Mouse (Mus musculus) layer of hippocampus, postnatal 14 days (tissue): ENCODE results near the gene Pcnx2. TPM values are rescaled to one million over a fixed set of nuclear protein-coding genes. Genes with fewer than 3 reads are reported as not detected.
A peak's percentile ranks its signal among the peaks of the same experiment; 100 is the strongest.

Experiments
- DNase-seq, 2 experiments: peaks; one replicate each; pipeline ENCODE4 v3.0.0; 2021 to 2022; ENCODE audit warnings: low spot score in 2 of 2, mixed read lengths in 1 of 2
- total RNA-seq, 2 experiments: library from RNA; stranded (reverse); gene quantifications; 2 replicates each; pipeline ENCODE4 v1.2.3; 2021

Gene Pcnx2
- total RNA-seq, 2 experiments from 2014 or later = 56.1 to 65.9 TPM

DNA sequence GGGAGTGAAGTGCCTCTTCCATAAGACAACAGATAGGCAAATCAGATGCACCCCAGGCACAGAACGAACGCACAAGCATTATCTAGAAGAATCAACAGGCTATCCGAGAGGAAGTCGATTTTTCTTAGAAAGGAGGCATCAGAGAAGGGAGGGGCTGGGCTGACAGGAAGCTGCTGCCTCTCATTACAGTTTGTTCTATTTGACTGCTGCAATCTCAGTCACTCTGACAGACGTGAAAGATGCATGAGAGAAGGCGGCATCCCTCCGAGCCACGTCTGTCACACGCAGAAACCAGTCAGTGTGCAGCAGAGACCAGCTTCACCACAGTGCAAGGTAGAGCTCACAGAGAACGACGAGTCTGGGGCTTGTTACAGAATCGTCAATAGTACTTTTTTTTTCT is 74.4 kb downstream of the Pcnx2 start:
- peak; percentile 40 to 68 for DNase-seq

DNA sequence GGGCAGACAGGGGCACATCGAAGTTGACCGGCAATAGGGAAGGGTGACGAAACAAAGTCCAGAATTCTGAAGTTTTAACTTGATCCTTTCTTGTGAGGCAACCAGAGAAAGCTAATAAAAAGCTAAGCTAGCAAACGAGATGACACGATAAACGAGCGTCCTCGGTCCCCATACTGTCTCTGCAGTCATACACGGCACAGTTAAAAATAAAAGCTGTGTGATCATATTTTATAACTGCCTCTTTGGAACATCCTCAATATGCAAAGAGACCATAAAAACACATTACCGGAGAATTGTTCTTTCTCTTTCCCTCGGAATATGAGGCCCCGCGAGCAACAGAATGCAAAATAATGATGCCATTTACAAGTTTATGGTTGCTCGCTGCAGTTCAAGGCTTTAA is 76.1 kb downstream of the Pcnx2 start:
- no peak for DNase-seq

DNA sequence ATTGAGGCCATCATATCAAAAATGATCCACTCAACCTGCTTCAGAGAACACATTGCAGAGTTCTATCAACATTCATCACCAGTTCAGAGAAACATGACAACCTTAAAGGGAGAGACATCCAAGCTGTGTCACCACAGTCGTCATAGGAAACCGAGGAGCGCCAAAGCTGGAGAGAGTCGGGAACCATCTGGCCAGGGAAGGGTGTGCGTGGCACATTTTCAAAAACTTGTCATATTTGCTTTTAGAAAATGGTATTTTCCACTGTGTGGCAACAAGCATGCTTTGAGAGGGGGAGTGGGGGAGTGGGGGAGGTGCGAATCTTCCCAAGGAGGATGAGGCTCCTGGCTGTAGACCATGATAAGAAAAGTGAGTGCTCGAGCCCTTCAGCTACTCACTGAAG is 78.3 kb downstream of the Pcnx2 start:
- peak; percentile 57 to 84 for DNase-seq

DNA sequence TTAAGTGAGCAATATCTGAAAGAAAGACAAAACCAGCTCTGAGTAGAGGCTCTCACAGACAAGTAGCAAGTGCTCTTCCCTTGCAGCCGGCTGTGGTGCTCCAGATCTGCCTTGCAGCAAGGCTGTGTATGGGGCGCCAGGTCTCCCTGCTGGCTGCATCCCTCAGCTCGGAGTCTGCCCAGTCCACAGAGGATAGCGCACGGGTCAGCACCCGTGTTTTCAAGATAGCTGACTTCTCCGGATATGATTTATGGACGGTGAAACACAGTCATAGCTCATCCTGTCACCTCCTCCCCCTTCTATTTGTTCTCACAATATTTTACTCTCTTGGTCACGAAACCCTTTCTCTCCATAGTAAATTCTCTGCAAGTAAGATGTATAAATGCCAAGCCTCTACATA is 79.3 kb downstream of the Pcnx2 start:
- DNase-seq = no peak

DNA sequence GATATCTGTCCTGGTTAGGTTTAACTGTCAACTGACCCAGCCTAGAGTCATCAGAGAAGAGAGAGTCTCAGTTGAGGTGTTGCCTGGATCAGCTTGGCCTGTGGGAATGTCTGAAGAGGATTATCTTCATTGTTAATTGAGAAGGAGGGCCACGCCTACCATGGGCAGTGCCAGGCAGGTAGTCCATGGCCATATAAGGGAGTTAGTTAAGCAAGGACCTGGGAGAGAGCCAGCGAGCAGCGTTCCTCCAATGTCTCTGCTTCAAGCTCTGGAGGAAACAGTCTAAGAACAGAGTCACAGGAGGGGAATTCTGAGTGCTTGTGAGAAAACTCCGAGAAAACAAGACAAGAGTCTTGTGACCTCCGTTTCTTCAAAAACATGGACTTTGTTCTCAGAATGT is 81.4 kb downstream of the Pcnx2 start:
- DNase-seq = no peak

DNA sequence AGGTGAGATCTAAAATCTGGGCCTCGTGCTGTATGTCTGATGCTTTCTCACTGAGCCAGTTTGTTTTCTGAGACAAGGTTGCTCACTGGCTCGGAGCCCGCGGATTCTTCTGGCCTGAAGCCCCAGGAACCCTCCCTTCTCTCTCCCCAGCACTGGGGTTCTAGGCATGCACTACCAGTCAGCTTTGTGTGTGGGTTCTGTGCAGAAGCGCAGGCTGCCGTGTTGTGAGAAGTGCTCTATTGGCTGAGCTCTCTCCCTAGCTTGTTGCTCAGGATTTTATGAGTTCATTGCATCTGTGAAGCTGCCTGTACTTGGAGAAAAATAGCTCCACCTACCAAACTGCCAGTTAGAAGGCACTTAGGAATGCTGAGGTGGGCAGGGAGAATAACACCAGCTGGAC is 89.3 kb downstream of the Pcnx2 start:
- DNase-seq = peak; percentile 39 to 72

DNA sequence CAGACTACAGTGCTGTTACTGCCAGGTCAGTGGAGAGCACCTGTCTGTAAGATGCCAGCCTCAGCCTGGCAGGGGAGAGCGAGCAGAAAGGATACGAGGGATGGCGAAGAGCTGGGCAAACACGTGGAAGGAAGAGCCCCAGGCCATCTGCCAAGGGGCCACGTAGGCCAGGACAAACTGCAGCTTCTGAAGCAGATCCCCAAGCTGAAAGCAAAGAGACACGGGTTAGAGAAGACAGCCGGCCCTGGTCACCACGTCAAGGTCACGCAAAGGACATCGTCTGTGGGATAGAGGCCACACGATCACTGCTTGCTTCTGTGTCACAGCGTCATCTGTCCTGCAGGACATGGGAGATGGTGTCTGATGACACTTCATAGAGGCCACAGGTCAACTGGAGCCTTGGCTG is 90.2 kb downstream of the Pcnx2 start:
- no peak for DNase-seq

DNA sequence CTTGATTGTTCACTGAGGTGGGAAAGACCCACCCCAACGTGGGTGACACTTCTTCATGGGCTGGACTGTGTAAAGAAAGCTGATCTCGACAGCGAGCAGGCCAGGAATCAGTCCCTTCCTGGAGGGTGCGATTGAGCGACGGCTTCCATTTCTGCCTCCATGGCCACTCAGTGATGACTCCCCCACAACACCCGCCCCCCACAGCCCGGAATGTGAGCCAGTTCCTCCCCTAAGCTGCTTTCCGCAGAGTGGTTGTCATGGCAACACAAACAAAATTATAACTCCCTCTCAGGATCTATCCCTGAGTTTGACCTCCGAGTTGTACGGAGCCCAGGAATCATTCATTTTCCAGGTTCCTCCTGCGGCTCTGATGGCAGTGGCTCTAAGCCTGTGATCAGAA is 91.7 kb downstream of the Pcnx2 start:
- DNase-seq = no peak

DNA sequence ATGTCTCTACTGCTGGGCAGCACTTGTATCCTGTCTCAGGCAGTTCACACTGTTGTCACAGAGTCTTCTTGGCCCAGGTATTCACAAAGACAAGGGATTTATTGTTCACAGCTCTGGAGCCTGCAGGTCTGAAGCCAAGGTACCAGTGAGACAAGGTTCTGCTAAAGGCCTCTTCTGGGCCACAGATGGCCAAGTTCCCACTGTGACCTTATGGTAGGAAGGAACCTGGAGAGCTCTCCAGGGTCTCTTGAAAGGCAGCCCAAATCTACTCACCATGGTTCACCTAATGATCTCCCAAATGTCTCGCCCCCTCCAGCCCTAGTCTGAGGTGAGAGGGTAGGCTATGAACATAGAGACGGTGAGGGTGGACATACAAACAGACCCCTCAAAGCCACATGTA is 101.1 kb downstream of the Pcnx2 start:
- DNase-seq = no peak

DNA sequence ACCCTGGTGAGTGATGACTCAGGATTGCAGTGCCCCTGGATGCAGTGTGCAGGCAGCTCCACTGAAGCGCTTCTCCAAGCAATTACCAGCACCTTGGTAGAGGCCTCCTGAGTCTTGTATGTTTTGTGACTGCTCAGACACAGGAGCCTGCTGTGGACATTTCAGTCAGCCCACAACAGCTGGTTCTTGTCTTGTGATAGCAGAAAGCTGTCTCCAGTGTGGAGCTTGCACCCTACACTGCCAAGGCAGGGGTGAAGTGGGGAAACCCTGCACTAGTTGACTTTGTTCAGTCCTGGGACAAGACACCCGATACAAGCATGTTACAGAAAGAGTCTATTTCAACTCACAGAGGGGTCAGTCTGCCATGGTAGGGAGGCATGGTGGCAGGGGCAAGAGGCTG is 102.8 kb downstream of the Pcnx2 start:
- no peak for DNase-seq

DNA sequence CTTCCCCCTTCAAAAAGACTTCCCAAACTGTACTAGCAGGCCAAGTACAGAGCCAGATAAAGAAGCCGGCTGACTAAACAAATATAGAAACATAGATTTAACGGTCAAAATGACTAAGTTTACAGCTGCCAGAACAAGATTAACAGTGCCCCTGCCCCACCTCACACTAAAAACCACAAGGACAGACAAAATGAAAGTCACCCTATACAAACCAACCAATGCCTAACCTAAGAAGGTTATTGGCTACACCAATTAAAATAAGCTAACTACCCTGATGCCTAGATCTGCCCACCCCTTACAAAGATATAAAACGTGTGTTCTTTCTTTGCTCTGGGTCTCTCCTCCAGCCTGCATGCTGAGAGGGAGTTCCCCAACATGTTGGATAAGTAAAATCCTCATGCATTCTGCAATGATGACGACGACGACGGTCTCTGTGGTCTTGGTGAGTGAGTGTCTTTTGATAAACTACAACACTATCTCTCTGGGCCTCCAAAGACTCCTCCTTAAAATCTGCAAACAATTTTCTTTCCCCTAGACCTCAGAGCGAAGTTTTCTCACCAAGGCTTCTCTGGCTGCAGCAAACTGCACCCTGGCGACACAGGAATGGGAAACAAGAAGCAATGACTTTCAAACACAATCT is 105.2 kb downstream of the Pcnx2 start:
- no peak for DNase-seq

DNA sequence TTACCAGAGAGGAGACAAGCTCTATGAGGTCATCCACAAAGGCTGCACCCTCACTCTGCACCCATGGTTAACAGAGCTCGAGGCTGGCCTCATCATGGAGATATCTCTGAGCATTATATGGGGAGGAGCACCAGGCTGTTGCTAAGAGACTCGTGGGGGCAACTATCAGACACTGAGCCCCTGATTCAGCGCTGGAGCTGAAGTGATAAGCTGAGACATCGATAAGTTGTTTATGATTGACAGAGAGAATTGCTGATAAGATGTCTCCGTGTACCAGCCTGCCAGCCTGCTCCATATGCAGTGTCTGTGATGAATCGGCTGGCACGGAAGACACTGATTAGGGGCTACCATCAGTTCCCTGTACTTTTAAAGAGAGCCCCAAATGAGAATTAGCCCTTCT is 111.2 kb downstream of the Pcnx2 start:
- DNase-seq = no peak

DNA sequence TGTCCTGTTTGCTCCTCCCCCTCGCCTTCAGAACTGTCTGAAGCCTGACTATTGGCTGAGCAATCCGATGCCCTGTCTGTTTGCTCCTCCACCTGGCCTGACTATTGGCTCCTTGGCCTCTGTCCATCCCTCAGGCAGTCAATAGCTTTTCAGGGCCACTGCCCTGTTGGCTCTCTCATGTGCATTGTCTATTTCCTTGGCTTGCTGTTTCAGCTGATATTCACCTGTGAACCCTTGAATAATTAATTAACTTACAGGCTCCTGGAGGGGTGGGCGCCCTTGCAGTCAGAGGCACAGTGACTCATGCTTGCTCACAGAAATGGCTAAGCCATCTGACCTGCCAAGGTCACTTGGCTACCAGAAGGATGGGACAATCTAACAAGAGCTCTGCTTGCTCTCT is 116.0 kb downstream of the Pcnx2 start:
- no peak for DNase-seq

DNA sequence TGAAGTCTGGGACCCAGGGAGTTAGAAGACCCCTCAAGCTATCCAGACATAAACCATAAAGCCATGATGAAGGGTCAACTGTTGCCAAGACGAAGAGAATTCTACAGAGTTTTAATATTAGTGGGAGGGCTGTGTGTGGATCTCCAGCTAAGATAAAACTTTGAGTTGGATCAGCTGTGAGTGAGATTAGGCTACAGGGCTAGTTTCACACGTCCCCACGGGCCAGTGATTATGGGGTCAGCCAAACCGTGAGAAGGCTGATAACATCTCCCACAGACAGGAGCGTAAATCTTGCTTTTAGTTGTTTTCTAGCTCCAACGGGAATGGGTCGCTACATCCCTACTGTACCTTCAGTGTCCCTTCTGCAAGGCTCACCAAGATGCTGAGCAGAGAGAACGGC is 118.5 kb downstream of the Pcnx2 start:
- DNase-seq = no peak

DNA sequence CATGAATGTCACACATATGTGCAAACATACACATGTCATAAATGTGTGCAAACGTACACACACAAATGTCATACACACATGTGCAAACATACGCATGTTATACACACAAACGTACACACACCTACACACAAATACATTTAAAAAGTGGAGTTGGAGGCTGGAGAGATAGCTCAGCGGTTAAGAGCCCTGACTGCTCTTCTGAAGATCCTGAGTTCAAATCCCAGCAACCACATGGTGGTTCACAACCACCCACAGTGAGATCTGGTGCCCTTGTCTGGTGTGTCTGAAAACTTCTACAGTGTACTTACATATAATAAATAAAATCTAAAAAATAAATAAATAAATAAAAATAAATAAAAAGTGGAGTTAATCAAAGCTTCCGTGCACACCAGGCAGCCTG is 119.2 kb downstream of the Pcnx2 start:
- DNase-seq = no peak

DNA sequence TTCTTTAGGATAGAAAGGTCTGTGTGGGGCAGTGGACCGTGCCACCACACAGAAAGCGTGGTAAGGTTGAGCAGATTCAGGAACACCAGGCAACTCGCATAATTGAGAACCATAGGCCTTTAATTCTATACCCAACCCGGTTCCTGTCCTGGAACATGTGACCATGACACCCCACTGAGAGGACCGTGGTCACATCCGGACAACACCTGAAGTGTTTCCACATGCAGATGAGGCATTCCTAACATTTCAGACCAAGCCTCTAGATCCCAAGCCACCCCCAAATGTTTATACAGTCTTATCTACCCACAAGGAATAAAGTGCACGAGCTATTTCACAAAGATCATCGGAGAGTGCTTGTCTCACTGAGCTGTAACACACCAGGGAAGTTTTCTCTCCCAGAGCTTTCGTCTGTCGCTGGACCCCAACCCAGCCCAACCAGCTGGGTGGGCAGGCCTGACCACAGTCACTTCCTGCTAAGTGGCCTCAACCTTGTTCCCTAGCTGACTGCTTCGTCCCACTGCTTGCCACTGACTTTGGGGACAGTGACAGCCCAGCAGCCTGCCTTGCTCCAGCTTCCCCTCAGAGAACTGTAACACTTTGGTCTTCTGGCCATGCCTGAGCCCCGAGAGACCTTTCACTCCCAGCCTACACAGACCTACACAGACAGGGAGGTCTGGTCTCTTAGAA is 120.5 kb downstream of the Pcnx2 start:
- no peak for DNase-seq

DNA sequence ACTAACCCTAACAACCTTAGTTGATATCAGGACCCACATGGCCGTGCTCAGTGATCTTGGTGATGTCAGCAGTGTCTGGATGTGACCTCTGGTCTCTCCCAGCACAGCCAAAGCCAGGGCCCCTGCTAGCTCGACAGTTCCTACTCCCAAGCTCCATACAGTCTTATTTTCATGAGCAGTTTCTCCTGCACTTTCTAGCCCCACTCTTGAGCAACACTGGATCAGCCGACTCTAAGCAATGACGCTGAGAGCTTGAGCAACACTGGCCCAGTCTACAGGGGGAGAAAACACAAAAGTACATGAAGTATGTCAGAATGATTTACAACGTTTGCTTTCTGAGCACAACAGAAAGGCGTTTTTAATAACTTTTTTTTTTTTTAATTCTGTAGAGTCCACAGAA is 121.3 kb downstream of the Pcnx2 start:
- DNase-seq = no peak

DNA sequence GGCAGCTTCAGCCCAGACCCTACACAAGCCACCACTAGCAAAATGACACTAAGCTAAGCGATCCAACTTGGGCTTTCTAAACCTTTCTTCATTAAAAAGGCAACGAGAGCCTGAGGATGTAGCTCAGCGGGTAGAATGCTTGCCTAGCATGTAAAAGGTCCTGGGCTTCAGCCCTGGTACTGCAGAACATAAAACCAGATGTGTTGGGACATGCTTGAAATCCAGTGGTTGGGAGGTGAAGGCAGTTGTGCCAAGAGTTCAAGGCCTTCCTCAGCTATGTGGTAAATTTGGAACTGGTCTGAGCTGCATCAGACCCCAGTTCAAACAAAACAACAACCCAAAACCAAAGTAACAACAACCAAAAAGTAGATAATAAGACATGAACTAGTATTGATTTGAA is 121.8 kb downstream of the Pcnx2 start:
- no peak for DNase-seq

DNA sequence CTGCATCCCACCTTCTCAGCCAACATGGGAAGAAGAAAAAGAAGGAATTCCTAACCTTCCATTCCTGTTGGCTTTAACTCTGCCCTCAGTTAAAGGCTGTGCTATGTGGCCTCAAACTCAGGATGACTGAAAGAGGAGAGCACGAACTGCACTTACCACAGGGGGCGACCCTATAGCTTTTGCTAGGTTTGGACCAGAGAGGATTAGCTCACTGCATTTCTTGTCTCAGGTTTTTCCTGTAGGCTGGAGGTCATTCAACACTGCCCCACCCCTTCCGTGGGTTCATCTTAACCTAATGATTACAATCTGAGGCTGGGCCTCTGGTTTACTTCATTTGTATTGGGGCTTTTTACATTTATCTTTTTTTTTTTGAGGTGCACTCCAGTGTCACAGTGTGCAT is 123.1 kb downstream of the Pcnx2 start:
- DNase-seq = no peak

DNA sequence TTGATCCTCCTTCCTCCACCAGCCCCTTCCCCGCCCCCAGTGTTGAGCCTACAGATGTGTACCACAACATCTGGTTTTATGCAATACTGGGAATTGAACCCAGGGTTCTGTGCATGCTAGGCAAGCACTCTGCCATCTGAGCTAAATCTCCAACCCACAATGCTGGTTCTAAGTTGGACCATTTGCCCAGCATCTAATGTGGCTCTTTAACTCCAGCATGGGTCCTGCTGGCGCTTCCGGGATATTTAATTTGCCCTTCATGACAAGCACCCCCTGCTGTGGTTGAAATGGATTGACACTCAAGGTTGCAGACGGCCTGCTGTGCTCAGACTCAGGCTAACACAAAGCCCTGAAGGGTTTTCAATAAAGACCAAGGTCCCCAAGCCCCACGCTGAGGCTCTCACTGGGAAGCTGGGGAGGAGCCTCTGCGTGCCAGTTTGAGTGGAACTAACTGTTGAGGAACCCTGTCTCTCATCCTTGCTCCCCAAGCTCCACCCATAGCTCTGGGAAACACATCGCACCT is 124.8 kb downstream of the Pcnx2 start:
- DNase-seq = no peak

DNA sequence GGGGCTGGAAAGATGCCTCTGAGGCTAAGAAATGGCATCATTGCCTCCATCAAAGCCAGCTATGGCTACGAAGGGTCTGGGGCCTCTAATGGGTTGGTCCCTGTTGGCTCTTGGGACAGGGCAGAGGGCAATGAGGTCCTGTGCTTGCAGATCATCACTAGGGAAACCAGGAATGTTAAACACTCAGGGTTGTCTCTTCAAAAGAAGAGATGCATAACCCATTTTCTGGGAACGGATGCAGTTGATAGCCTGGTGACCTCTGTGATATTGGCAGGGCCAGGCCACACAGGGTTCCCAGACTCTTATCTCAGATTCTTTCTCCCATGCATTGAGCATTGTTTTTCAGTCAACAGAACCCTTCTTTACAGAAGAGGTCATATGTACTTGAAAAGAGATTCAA is 125.8 kb downstream of the Pcnx2 start:
- DNase-seq = no peak

DNA sequence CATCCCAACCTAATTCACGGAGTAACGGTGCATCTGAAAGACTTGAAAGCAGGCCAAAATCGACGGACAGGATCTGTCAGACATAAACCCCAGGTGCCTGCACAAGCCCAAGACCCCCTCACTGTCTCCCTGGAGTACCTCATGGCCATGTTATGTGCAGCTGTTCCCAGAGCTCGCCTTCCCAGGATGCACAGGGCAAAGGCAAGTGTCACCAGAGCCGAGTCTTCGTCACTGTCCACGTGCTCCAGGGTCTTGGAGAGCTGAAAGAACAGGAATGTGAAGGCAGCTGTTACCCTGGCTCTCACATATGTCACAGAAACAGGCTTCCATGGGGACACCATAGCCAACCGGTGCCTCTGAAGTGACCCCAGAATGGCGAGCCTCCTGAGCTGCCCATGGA is 130.0 kb downstream of the Pcnx2 start:
- no peak for DNase-seq
